Mouse (Mus musculus): ENCODE measurements around the gene Toe1. TPM values are rescaled to one million over a fixed set of nuclear protein-coding genes. Genes with fewer than 3 reads are reported as not detected.

The Toe1 gene
- total RNA-seq, 2 experiments from 2014 or later = 12.1 to 12.7 TPM

GRCm38 (mm10) chr4:116799901-116800300, 7.5 kb downstream of the Toe1 start:
- no peak for DNase-seq (ENCODE audit: low spot score in 2 of 2)
- intact Hi-C loops (cut with DNase I) = no loop called here

- DNase-seq (ENCODE audit: low spot score in 2 of 2) = no peak
- intact Hi-C loops (cut with DNase I) = no loop called here
These were observed 10.9 kb downstream of the Toe1 start for GRCm38 (mm10) chr4:116796442-116797110.

GRCm38 (mm10) chr4:116794273-116794672, 13.2 kb downstream of the Toe1 start:
- DNase-seq (ENCODE audit: low spot score in 2 of 2) = no peak
- intact Hi-C loops (cut with DNase I) = no loop called here

GRCm38 (mm10) chr4:116792453-116792852, 15.0 kb downstream of the Toe1 start:
- DNase-seq (ENCODE audit: low spot score in 2 of 2) = no peak
- intact Hi-C loops (cut with DNase I) = no loop called here

- DNase-seq (ENCODE audit: low spot score in 2 of 2) = peak; percentile 92 to 95
- intact Hi-C loops (cut with DNase I) = loop anchor here (1.0 kb wide), 1 partner anchor 70 kb away; no protein-coding TSS in a partner anchor
These were observed 18.5 kb downstream of the Toe1 start for GRCm38 (mm10) chr4:116788956-116789355.

GRCm38 (mm10) chr4:116787985-116788760, 19.3 kb downstream of the Toe1 start:
- DNase-seq (ENCODE audit: low spot score in 2 of 2) = no peak
- intact Hi-C loops (cut with DNase I) = loop anchor here (1.0 kb wide), 1 partner anchor 69 kb away; no protein-coding TSS in a partner anchor

GRCm38 (mm10) chr4:116786587-116786986, 20.9 kb downstream of the Toe1 start:
- no peak for DNase-seq (ENCODE audit: low spot score in 2 of 2)
- intact Hi-C loops (cut with DNase I) = no loop called here

GRCm38 (mm10) chr4:116782171-116782570, 25.3 kb downstream of the Toe1 start:
- intact Hi-C loops (cut with DNase I) = no loop called here
- DNase-seq (ENCODE audit: low spot score in 2 of 2) = no peak

GRCm38 (mm10) chr4:116781366-116781765, 26.1 kb downstream of the Toe1 start:
- no peak for DNase-seq (ENCODE audit: low spot score in 2 of 2)
- intact Hi-C loops (cut with DNase I) = no loop called here

GRCm38 (mm10) chr4:116780541-116780940, 26.9 kb downstream of the Toe1 start:
- intact Hi-C loops (cut with DNase I) = no loop called here
- DNase-seq (ENCODE audit: low spot score in 2 of 2) = no peak

- no peak for DNase-seq (ENCODE audit: low spot score in 2 of 2)
These were observed 30.4 kb downstream of the Toe1 start for GRCm38 (mm10) chr4:116777079-116777478.

GRCm38 (mm10) chr4:116776391-116776790, 31.0 kb downstream of the Toe1 start:
- intact Hi-C loops (cut with DNase I) = no loop called here
- DNase-seq (ENCODE audit: low spot score in 2 of 2) = no peak

More at GRCm38 (mm10) chr4:116777079-116777478, 30.4 kb downstream of the Toe1 start:
- intact Hi-C loops (cut with DNase I) = no loop called here

GRCm38 (mm10) chr4:116769060-116769459, 38.4 kb downstream of the Toe1 start:
- DNase-seq (ENCODE audit: low spot score in 2 of 2) = no peak
- intact Hi-C loops (cut with DNase I) = no loop called here

- no peak for DNase-seq (ENCODE audit: low spot score in 2 of 2)
- intact Hi-C loops (cut with DNase I) = no loop called here
These were observed 38.9 kb downstream of the Toe1 start for GRCm38 (mm10) chr4:116768510-116768909.

GRCm38 (mm10) chr4:116764001-116764400, 43.4 kb downstream of the Toe1 start:
- no peak for DNase-seq (ENCODE audit: low spot score in 2 of 2)
- intact Hi-C loops (cut with DNase I) = no loop called here

- intact Hi-C loops (cut with DNase I) = no loop called here
These were observed 45.5 kb downstream of the Toe1 start for GRCm38 (mm10) chr4:116761914-116762313.

GRCm38 (mm10) chr4:116749750-116750149, 57.7 kb downstream of the Toe1 start:
- intact Hi-C loops (cut with DNase I) = no loop called here
- no peak for DNase-seq (ENCODE audit: low spot score in 2 of 2)

More at GRCm38 (mm10) chr4:116761914-116762313, 45.5 kb downstream of the Toe1 start:
- no peak for DNase-seq (ENCODE audit: low spot score in 2 of 2)
